Comparison of ENCODE assay signal across 26 mouse cellular contexts in genomic region chr1:59924411-59924810, GRCm38 (mm10).
"Had no signal": no experiment of that assay in that cellular context is flagged by ENCODE, and none has a peak within 500 bp of the region (broad histone marks: within the 10 kb centered on the region; RNA-seq: fewer than 3 reads in every experiment).

No protein-coding gene starts in this region.

- H3K27ac ChIP-seq: embryonic facial prominence, embryonic 10.5 days; embryonic facial prominence, embryonic 12.5 days; embryonic facial prominence, embryonic 13.5 days; embryonic facial prominence, embryonic 15.5 days; forebrain, embryonic 10.5 days; forebrain, embryonic 12.5 days; forebrain, embryonic 13.5 days; forebrain, embryonic 15.5 days; heart, embryonic 10.5 days had no signal

- DNase-seq: cerebellum, adult 9-10 months; cerebellum, adult 9-11 months; cerebellum, postnatal 10 days; cerebellum, postnatal 14 days; cerebellum, postnatal 25 days; cerebellum, postnatal 36 days; embryo, embryonic 11 days; forebrain, postnatal 0 days; gastrocnemius, adult 2 months; gastrocnemius, postnatal 10 days; gastrocnemius, postnatal 14 days; gastrocnemius, postnatal 25 days; gastrocnemius, postnatal 36 days; heart, adult 2 months had no signal

- H3K9me3 ChIP-seq: embryonic facial prominence, embryonic 10.5 days; embryonic facial prominence, embryonic 12.5 days; embryonic facial prominence, embryonic 13.5 days; embryonic facial prominence, embryonic 15.5 days; forebrain, embryonic 10.5 days; forebrain, embryonic 12.5 days; forebrain, embryonic 13.5 days; forebrain, embryonic 15.5 days; heart, embryonic 10.5 days had no signal

- H3K4me2 ChIP-seq: embryonic facial prominence, embryonic 12.5 days; embryonic facial prominence, embryonic 13.5 days; embryonic facial prominence, embryonic 15.5 days; forebrain, embryonic 12.5 days; forebrain, embryonic 13.5 days; forebrain, embryonic 15.5 days had no signal

- ATAC-seq: forebrain, embryonic 13.5 days; forebrain, embryonic 14.5 days; forebrain, embryonic 15.5 days; forebrain, embryonic 16.5 days; forebrain, postnatal 0 days had no signal

- H3K4me3 ChIP-seq: embryonic facial prominence, embryonic 10.5 days; embryonic facial prominence, embryonic 12.5 days; embryonic facial prominence, embryonic 13.5 days; embryonic facial prominence, embryonic 15.5 days; erythroblast, embryonic 14.5 days; forebrain, embryonic 10.5 days; forebrain, embryonic 12.5 days; forebrain, embryonic 13.5 days; forebrain, embryonic 15.5 days; gastrocnemius, adult 2 months; heart, adult 2 months; heart, embryonic 10.5 days had no signal

- H3K27me3 ChIP-seq: embryonic facial prominence, embryonic 12.5 days; embryonic facial prominence, embryonic 13.5 days; embryonic facial prominence, embryonic 15.5 days; forebrain, embryonic 12.5 days; forebrain, embryonic 13.5 days; forebrain, embryonic 15.5 days had no signal

- H3K9ac ChIP-seq: embryonic facial prominence, embryonic 12.5 days; embryonic facial prominence, embryonic 13.5 days; embryonic facial prominence, embryonic 15.5 days; forebrain, embryonic 12.5 days; forebrain, embryonic 13.5 days; forebrain, embryonic 15.5 days; forebrain, postnatal 0 days had no signal

- H3K4me1 ChIP-seq: embryonic facial prominence, embryonic 12.5 days; embryonic facial prominence, embryonic 13.5 days; forebrain, embryonic 12.5 days had no signal

- H3K36me3 ChIP-seq: embryonic facial prominence, embryonic 10.5 days; embryonic facial prominence, embryonic 12.5 days; embryonic facial prominence, embryonic 13.5 days; embryonic facial prominence, embryonic 15.5 days; forebrain, embryonic 10.5 days; forebrain, embryonic 12.5 days; forebrain, embryonic 15.5 days; heart, embryonic 10.5 days had no signal
